In genomic region chr2:153524727-153525126, GRCm38 (mm10) we compare ENCODE assay signal across 29 mouse cellular contexts. TPM values are rescaled to one million over a fixed set of nuclear protein-coding genes. Genes with fewer than 3 reads are reported as not detected.
A peak's percentile ranks its signal among the peaks of the same experiment; 100 is the strongest.
DNase-seq lines count a peak whose midpoint lies in the region; ATAC-seq lines count a peak whose summit lies in the region.
"Had no signal": no experiment of that assay in that cellular context is flagged by ENCODE, and none has a peak within 500 bp of the region (broad histone marks: within the 10 kb centered on the region; RNA-seq: fewer than 3 reads in every experiment).

No protein-coding gene starts in this region.

- H3K36me3 ChIP-seq in forebrain, embryonic 10.5 days (replicated peaks), result no peaks in the 10 kb centered on the region
- H3K36me3 ChIP-seq in forebrain, embryonic 15.5 days, result no peaks in the 10 kb centered on the region
- H3K36me3 ChIP-seq in liver, embryonic 12.5 days, result peaks cover 5% of the 10 kb centered on the region; the same call in 1 of the 2 replicates
- H3K36me3 ChIP-seq in embryonic facial prominence, embryonic 10.5 days (replicated peaks), result no peaks in the 10 kb centered on the region
- no peaks in the 10 kb centered on the region for H3K36me3 ChIP-seq in liver, embryonic 15.5 days (replicated peaks)
- H3K36me3 ChIP-seq: hindbrain, embryonic 15.5 days had no signal

- peaks cover 75% of the 10 kb centered on the region for H3K27me3 ChIP-seq in forebrain, embryonic 10.5 days (ENCODE audit: poor library complexity, severe bottlenecking)
- H3K27me3 ChIP-seq in forebrain, embryonic 15.5 days, result no peaks in the 10 kb centered on the region
- no peaks in the 10 kb centered on the region for H3K27me3 ChIP-seq in liver, embryonic 12.5 days (replicated peaks)
- peaks cover 89% of the 10 kb centered on the region for H3K27me3 ChIP-seq in embryonic facial prominence, embryonic 10.5 days (replicated peaks; ENCODE audit: low read depth, poor library complexity, severe bottlenecking)
- peaks cover 14% of the 10 kb centered on the region; the same call in 1 of the 2 replicates for H3K27me3 ChIP-seq in liver, embryonic 15.5 days
- H3K27me3 ChIP-seq: hindbrain, embryonic 15.5 days had no signal

- peaks cover 88% of the 10 kb centered on the region for H3K4me1 ChIP-seq in forebrain, embryonic 10.5 days
- peaks cover 32% of the 10 kb centered on the region for H3K4me1 ChIP-seq in forebrain, embryonic 15.5 days
- peaks cover 94% of the 10 kb centered on the region for H3K4me1 ChIP-seq in liver, embryonic 12.5 days
- H3K4me1 ChIP-seq in embryonic facial prominence, embryonic 10.5 days, result peaks cover 82% of the 10 kb centered on the region
- peaks cover 99% of the 10 kb centered on the region for H3K4me1 ChIP-seq in liver, embryonic 15.5 days (replicated peaks)

- H3K9me3 ChIP-seq in forebrain, embryonic 10.5 days, result no peaks in the 10 kb centered on the region
- no peaks in the 10 kb centered on the region for H3K9me3 ChIP-seq in forebrain, embryonic 15.5 days
- no peaks in the 10 kb centered on the region for H3K9me3 ChIP-seq in liver, embryonic 12.5 days (replicated peaks)
- no peaks in the 10 kb centered on the region for H3K9me3 ChIP-seq in embryonic facial prominence, embryonic 10.5 days
- no peaks in the 10 kb centered on the region for H3K9me3 ChIP-seq in liver, embryonic 15.5 days (replicated peaks)
- H3K9me3 ChIP-seq: hindbrain, embryonic 15.5 days had no signal

- no peak overlapping the region for H3K9ac ChIP-seq in forebrain, embryonic 15.5 days (replicated peaks)
- H3K9ac ChIP-seq in liver, embryonic 12.5 days, result peak overlapping the region; percentile 94
- peak overlapping the region; percentile 18; the same call in 1 of the 2 replicates for H3K9ac ChIP-seq in liver, embryonic 15.5 days
- H3K9ac ChIP-seq: hindbrain, embryonic 15.5 days had no signal

- ATAC-seq in forebrain, embryonic 15.5 days (replicated peaks), result no peak
- no peak for ATAC-seq in liver, embryonic 12.5 days
- ATAC-seq in liver, embryonic 15.5 days (ENCODE audit: insufficient read depth), result no peak
- ATAC-seq: forebrain, embryonic 14.5 days; midbrain, embryonic 16.5 days had no signal

- H3K27ac ChIP-seq in forebrain, embryonic 10.5 days, result 0 out of 2 replicates have a peak overlapping the region, but pooled peaks have one; percentile 92
- no peak overlapping the region for H3K27ac ChIP-seq in forebrain, embryonic 15.5 days (replicated peaks)
- H3K27ac ChIP-seq in liver, embryonic 12.5 days, result peak overlapping the region; percentile 91
- H3K27ac ChIP-seq in embryonic facial prominence, embryonic 10.5 days (replicated peaks), result peak overlapping the region; percentile 67; the same call in 1 of the 2 replicates
- peak overlapping the region; percentile 90 for H3K27ac ChIP-seq in liver, embryonic 15.5 days (replicated peaks)
- H3K27ac ChIP-seq: hindbrain, embryonic 15.5 days; layer of hippocampus, adult 2 months had no signal

- no peak overlapping the region for H3K4me3 ChIP-seq in forebrain, embryonic 10.5 days
- H3K4me3 ChIP-seq in forebrain, embryonic 15.5 days, result no peak overlapping the region
- H3K4me3 ChIP-seq in liver, embryonic 12.5 days, result no peak overlapping the region
- H3K4me3 ChIP-seq in embryonic facial prominence, embryonic 10.5 days, result no peak overlapping the region
- H3K4me3 ChIP-seq in liver, embryonic 15.5 days (replicated peaks), result no peak overlapping the region
- H3K4me3 ChIP-seq: hindbrain, embryonic 15.5 days; layer of hippocampus, adult 2 months; myocyte had no signal

- no peak overlapping the region for H3K4me2 ChIP-seq in forebrain, embryonic 15.5 days (replicated peaks)
- H3K4me2 ChIP-seq in liver, embryonic 12.5 days, result peak overlapping the region; percentile 100
- peak overlapping the region; percentile 98; the same call in 1 of the 2 replicates for H3K4me2 ChIP-seq in liver, embryonic 15.5 days
- H3K4me2 ChIP-seq: hindbrain, embryonic 15.5 days had no signal

- 76% methylated on average over 2 of the region's 2 CpGs for WGBS in forebrain, embryonic 10.5 days
- 67% methylated on average over 2 of the region's 2 CpGs for WGBS in forebrain, embryonic 15.5 days
- 41% methylated on average over 2 of the region's 2 CpGs for WGBS in liver, embryonic 12.5 days (ENCODE audit: insufficient replicate concordance)
- 58% methylated on average over 2 of the region's 2 CpGs for WGBS in embryonic facial prominence, embryonic 10.5 days
- WGBS in liver, embryonic 15.5 days (ENCODE audit: insufficient replicate concordance), result 34% methylated on average over 2 of the region's 2 CpGs

- no peak for DNase-seq in forebrain, embryonic 10.5 days (ENCODE audit: extremely low spot score, low spot score)
- no peak for DNase-seq in liver
- no peak for DNase-seq in embryonic facial prominence, embryonic 10.5 days (ENCODE audit: low spot score)
- no peak for DNase-seq in right cerebral cortex, postnatal 25 days
- DNase-seq: adrenal gland, postnatal 14 days; cerebellum, adult 8-10 months; cerebellum, postnatal 36 days; embryo, embryonic 11 days; heart, postnatal 36 days; kidney, postnatal 25 days; lung, adult 18-20 months; lung, postnatal 10 days; thymus, postnatal 14 days had no signal

RNA-seq across cellular contexts. Expression of gene Nol4l, which starts 5.0 kb away (rescaled TPM):
- 11.7 and 12.3 TPM in 2 replicates for polyA plus RNA-seq in forebrain, embryonic 10.5 days (2016; fragmentation: Nextera tagmentation; extraction: Ambion mirVana)
- polyA plus RNA-seq in forebrain, embryonic 15.5 days (2015; fragmentation: Nextera tagmentation; extraction: Ambion mirVana), result 44.1 and 44.8 TPM in 2 replicates
- polyA plus RNA-seq in liver, embryonic 12.5 days (2016; fragmentation: Nextera tagmentation; extraction: Ambion mirVana), result 9.3 and 9.8 TPM in 2 replicates
- polyA plus RNA-seq in embryonic facial prominence, embryonic 10.5 days (2016; fragmentation: Nextera tagmentation; extraction: Ambion mirVana), result 23.5 and 23.7 TPM in 2 replicates
- polyA plus RNA-seq in liver, embryonic 15.5 days (2015; fragmentation: Nextera tagmentation; extraction: Ambion mirVana), result 4.7 and 4.9 TPM in 2 replicates

RNA-seq across cellular contexts. Expression of gene 4930404H24Rik, which starts 32.1 kb away (rescaled TPM):
- polyA plus RNA-seq in forebrain, embryonic 10.5 days (2016; fragmentation: Nextera tagmentation; extraction: Ambion mirVana), result not detected in 2 replicates
- polyA plus RNA-seq in forebrain, embryonic 15.5 days (2015; fragmentation: Nextera tagmentation; extraction: Ambion mirVana), result not detected in 2 replicates
- not detected in 2 replicates for polyA plus RNA-seq in liver, embryonic 12.5 days (2016; fragmentation: Nextera tagmentation; extraction: Ambion mirVana)
- not detected in 2 replicates for polyA plus RNA-seq in embryonic facial prominence, embryonic 10.5 days (2016; fragmentation: Nextera tagmentation; extraction: Ambion mirVana)
- not detected in 2 replicates for polyA plus RNA-seq in liver, embryonic 15.5 days (2015; fragmentation: Nextera tagmentation; extraction: Ambion mirVana)
- polyA plus RNA-seq: embryonic facial prominence, embryonic 14.5 days; forebrain, embryonic 14.5 days; gonadal fat pad, adult 2 months; heart, embryonic 14.5 days; hindbrain, embryonic 15.5 days; intestine, embryonic 14.5 days; kidney, embryonic 14.5 days; limb, embryonic 11.5 days; midbrain, embryonic 16.5 days; myocyte; spleen, adult 2 months; stomach, embryonic 14.5 days had no signal
